Mouse (Mus musculus): Measurements from ENCODE around the gene 1700057G04Rik.

1700057G04Rik gene
- long read RNA-seq, experiment 1: 0 reads
- long read RNA-seq, experiment 2: 0 reads

GRCm38 (mm10) chr9:92309077-92309476 lies at the start of gene 1700057G04Rik:
TSS of gene 1700057G04Rik (plus strand) at chr9:92309377.
- intact Hi-C loops (cut with DNase I): no loop called here

- intact Hi-C loops (cut with DNase I): no loop called here
These were observed 48.6 kb upstream of the 1700057G04Rik start for GRCm38 (mm10) chr9:92260481-92261159.

GRCm38 (mm10) chr9:92265719-92266118 lies 43.5 kb upstream of the 1700057G04Rik start:
- intact Hi-C loops (cut with DNase I): no loop called here

GRCm38 (mm10) chr9:92266558-92267171 lies 42.5 kb upstream of the 1700057G04Rik start:
- intact Hi-C loops (cut with DNase I): no loop called here

- intact Hi-C loops (cut with DNase I): no loop called here
These were observed 41.4 kb upstream of the 1700057G04Rik start for GRCm38 (mm10) chr9:92267732-92268131.

GRCm38 (mm10) chr9:92269829-92270404 lies 39.3 kb upstream of the 1700057G04Rik start:
- intact Hi-C loops (cut with DNase I): no loop called here

- intact Hi-C loops (cut with DNase I): no loop called here
These were observed 38.2 kb upstream of the 1700057G04Rik start for GRCm38 (mm10) chr9:92270927-92271326.

- intact Hi-C loops (cut with DNase I): no loop called here
These were observed 36.5 kb upstream of the 1700057G04Rik start for GRCm38 (mm10) chr9:92272650-92273049.

- intact Hi-C loops (cut with DNase I): no loop called here
These were observed 35.9 kb upstream of the 1700057G04Rik start for GRCm38 (mm10) chr9:92273271-92273670.

GRCm38 (mm10) chr9:92273956-92274762 lies 35.0 kb upstream of the 1700057G04Rik start:
- intact Hi-C loops (cut with DNase I): no loop called here

GRCm38 (mm10) chr9:92275486-92276207 lies 33.5 kb upstream of the 1700057G04Rik start, which contains the start of gene Plscr2:
TSS of gene Plscr2 (plus strand) at chr9:92275602.
- intact Hi-C loops (cut with DNase I): loop anchor here (2.0 kb wide), 1 partner anchor 55 kb away; no protein-coding TSS in a partner anchor

GRCm38 (mm10) chr9:92276360-92276759 lies 32.8 kb upstream of the 1700057G04Rik start:
- intact Hi-C loops (cut with DNase I): loop anchor here (2.0 kb wide), 1 partner anchor 54 kb away; no protein-coding TSS in a partner anchor

- intact Hi-C loops (cut with DNase I): no loop called here
These were observed 29.1 kb upstream of the 1700057G04Rik start for GRCm38 (mm10) chr9:92280048-92280447.

GRCm38 (mm10) chr9:92282563-92283171 lies 26.5 kb upstream of the 1700057G04Rik start:
- intact Hi-C loops (cut with DNase I): no loop called here

- intact Hi-C loops (cut with DNase I): no loop called here
These were observed 19.5 kb upstream of the 1700057G04Rik start for GRCm38 (mm10) chr9:92289675-92290074.

GRCm38 (mm10) chr9:92292169-92292568 lies 17.0 kb upstream of the 1700057G04Rik start:
- intact Hi-C loops (cut with DNase I): no loop called here

- intact Hi-C loops (cut with DNase I): no loop called here
These were observed 16.3 kb upstream of the 1700057G04Rik start for GRCm38 (mm10) chr9:92292922-92293321.

GRCm38 (mm10) chr9:92293560-92294548 lies 15.3 kb upstream of the 1700057G04Rik start:
- intact Hi-C loops (cut with DNase I): no loop called here

- intact Hi-C loops (cut with DNase I): no loop called here
These were observed 10.9 kb upstream of the 1700057G04Rik start for GRCm38 (mm10) chr9:92298288-92298687.
